Mouse (Mus musculus) hindbrain, embryonic 16.5 days (tissue): Measurements from ENCODE around the gene Sirt3. TPM values are rescaled to one million over a fixed set of nuclear protein-coding genes. Genes with fewer than 3 reads are reported as not detected.

Source experiments
- ATAC-seq: fragments of 200-750 bp; cut with Nextera tagmentation; 2 replicates; pipeline ENCODE4 v1.8.0; 2017; ENCODE audit warnings: moderate TSS enrichment, moderate library complexity
- H3K27ac ChIP-seq: fragments of 300-500 bp; sonication (generic); 2 replicates; pipeline ENCODE4 v1.5.1; 2014; ENCODE audit warnings: low read depth, mild to moderate bottlenecking, control low read depth, low read length, moderate library complexity
- H3K27me3 ChIP-seq: fragments of 300-500 bp; sonication (generic); replicated peaks from 2 replicates; pipeline ENCODE4 v1.6.1; 2014; ENCODE audit warnings: low read length; ENCODE audit not compliant: control insufficient read depth, insufficient read depth
- H3K36me3 ChIP-seq: fragments of 300-500 bp; sonication (generic); 2 replicates; pipeline ENCODE4 v1.6.1; 2014; ENCODE audit warnings: mild to moderate bottlenecking, low read length, moderate library complexity, mixed read lengths; ENCODE audit not compliant: control insufficient read depth, insufficient read depth
- H3K4me1 ChIP-seq: fragments of 300-500 bp; sonication (generic); 2 replicates; pipeline ENCODE4 v1.6.1; 2014; ENCODE audit warnings: low read depth, low read length; ENCODE audit not compliant: control insufficient read depth, insufficient read depth
- H3K4me2 ChIP-seq: fragments of 300-500 bp; sonication (generic); 2 replicates; pipeline ENCODE4 v1.6.1; 2014; ENCODE audit warnings: mild to moderate bottlenecking, low read length, control low read depth, moderate library complexity
- H3K4me3 ChIP-seq: fragments of 300-500 bp; sonication (generic); 2 replicates; pipeline ENCODE4 v1.5.1; 2014; ENCODE audit warnings: mild to moderate bottlenecking, low read length, control low read depth, moderate library complexity
- H3K9ac ChIP-seq: fragments of 300-500 bp; sonication (generic); 2 replicates; pipeline ENCODE4 v1.6.1; 2014; ENCODE audit warnings: low read depth, mild to moderate bottlenecking, control low read depth, low read length, moderate library complexity
- H3K9me3 ChIP-seq: fragments of 300-500 bp; sonication (generic); 2 replicates; pipeline ENCODE4 v1.6.1; 2014; ENCODE audit warnings: mild to moderate bottlenecking, low read length, moderate library complexity; ENCODE audit not compliant: control insufficient read depth
- WGBS: fragments of 180-500 bp; shearing (Covaris S2); extraction: QIAGEN DNeasy Blood & Tissue Kit; methylation state at CpG from one replicate; pipeline ENCODE4 v1.1.7; 2014; 5-methylcytosine and 5-hydroxymethylcytosine counted together
- polyA plus RNA-seq: library from polyadenylated mRNA; unstranded; fragments of >200 nt; fragmentation: Nextera tagmentation; extraction: Ambion mirVana; gene quantifications from 2 replicates; pipeline ENCODE4 v1.2.1, GENCODE M21; 2015

Sirt3 gene
- 60.8 and 70.6 TPM in 2 replicates for polyA plus RNA-seq

GRCm38 (mm10) chr7:140881696-140882468 lies at the start of gene Sirt3, which contains the start of gene Psmd13:
Gene Sirt3, minus strand, starts transcription at chr7:140882309.
Gene Psmd13, plus strand, starts transcription at chr7:140881968.
- peaks cover 13% of the 10 kb centered on the region for H3K4me1 ChIP-seq
- H3K4me2 ChIP-seq = peak within 1 kb of the TSS; percentile 79
- H3K9me3 ChIP-seq = no peaks in the 10 kb centered on the region
- H3K36me3 ChIP-seq = peaks cover 8% of the 10 kb centered on the region; the same call in 1 of the 2 replicates
- peak within 1 kb of the TSS; percentile 99 for H3K4me3 ChIP-seq
- H3K27me3 ChIP-seq = no peaks in the 10 kb centered on the region
- H3K9ac ChIP-seq = peak within 1 kb of the TSS; percentile 93
- ATAC-seq = peak; percentile 96
- WGBS = under 1% methylated on average over 54 of the region's 59 CpGs
- peak within 1 kb of the TSS; percentile 74 for H3K27ac ChIP-seq

DNA sequence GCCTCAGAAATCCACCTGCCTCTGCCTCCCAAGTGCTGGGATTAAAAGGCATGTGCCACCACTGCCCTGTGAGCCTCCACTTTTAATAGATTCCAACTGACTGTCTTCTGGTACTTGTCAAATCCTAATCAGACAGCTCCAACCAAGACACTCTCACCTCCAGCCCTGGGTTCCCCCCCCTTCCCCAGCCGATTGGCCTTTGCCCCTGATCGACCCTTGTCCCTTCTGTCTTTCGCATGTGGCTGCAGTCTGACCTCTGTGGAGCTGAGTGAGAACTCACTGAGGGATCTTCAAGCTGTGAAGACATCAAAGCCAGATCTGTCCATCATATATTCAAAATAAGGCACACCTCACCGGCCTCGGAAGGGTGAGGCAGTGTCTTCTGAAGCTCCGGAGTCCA lies 45.1 kb upstream of the Sirt3 start:
- H3K27me3 ChIP-seq = peaks cover 22% of the 10 kb centered on the region
- ATAC-seq = no peak
- H3K4me3 ChIP-seq = no peak overlapping the region
- H3K4me1 ChIP-seq = peaks cover 12% of the 10 kb centered on the region
- H3K9me3 ChIP-seq = no peaks in the 10 kb centered on the region
- no peak overlapping the region for H3K27ac ChIP-seq
- WGBS = 86% methylated on average over 6 of the region's 6 CpGs
- H3K36me3 ChIP-seq = no peaks in the 10 kb centered on the region
- no peak overlapping the region for H3K4me2 ChIP-seq
- no peak overlapping the region for H3K9ac ChIP-seq

GRCm38 (mm10) chr7:140923070-140923775 lies 41.1 kb upstream of the Sirt3 start:
- H3K36me3 ChIP-seq = no peaks in the 10 kb centered on the region
- 20% methylated on average over 30 of the region's 30 CpGs for WGBS
- peaks cover 52% of the 10 kb centered on the region for H3K27me3 ChIP-seq
- no peaks in the 10 kb centered on the region for H3K9me3 ChIP-seq
- peak; percentile 72 for ATAC-seq
- peaks cover 18% of the 10 kb centered on the region for H3K4me1 ChIP-seq
- peak overlapping the region; percentile 98 for H3K4me2 ChIP-seq
- peak overlapping the region; percentile 58 for H3K9ac ChIP-seq
- peak overlapping the region; percentile 50 for H3K4me3 ChIP-seq
- no peak overlapping the region for H3K27ac ChIP-seq

DNA sequence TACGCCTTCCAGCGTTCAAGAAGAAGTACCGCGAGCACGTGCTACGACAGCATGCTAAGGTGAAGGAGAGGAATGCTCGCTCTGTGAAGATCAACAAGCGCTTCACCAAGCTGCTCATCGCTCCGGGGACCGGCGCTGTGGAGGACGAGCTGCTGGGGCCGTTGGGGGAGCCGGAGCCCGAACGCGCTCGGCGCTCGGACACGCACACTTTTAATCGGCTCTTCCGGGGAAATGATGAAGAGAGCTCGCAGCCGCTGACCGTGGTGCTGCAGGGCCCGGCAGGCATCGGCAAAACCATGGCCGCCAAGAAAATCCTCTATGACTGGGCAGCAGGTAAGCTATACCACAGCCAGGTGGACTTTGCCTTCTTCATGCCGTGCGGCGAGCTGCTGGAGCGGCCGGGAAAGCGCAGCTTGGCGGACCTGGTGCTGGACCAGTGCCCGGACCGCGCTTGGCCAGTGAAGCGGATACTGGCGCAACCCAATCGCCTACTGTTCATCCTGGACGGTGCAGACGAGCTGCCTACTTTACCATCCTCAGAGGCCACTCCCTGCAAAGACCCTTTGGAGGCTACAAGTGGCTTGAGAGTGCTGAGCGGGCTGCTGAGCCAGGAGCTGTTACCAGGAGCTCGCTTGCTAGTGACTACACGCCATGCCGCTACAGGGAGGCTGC lies 40.4 kb upstream of the Sirt3 start:
- H3K27ac ChIP-seq = no peak overlapping the region
- ATAC-seq = peak; percentile 71
- no peaks in the 10 kb centered on the region for H3K36me3 ChIP-seq
- H3K9me3 ChIP-seq = no peaks in the 10 kb centered on the region
- H3K4me3 ChIP-seq = peak overlapping the region; percentile 50
- peaks cover 53% of the 10 kb centered on the region for H3K27me3 ChIP-seq
- H3K4me1 ChIP-seq = peaks cover 18% of the 10 kb centered on the region
- WGBS = under 1% methylated on average over 49 of the region's 49 CpGs
- peak overlapping the region; percentile 58 for H3K9ac ChIP-seq
- peak overlapping the region; percentile 98 for H3K4me2 ChIP-seq

GRCm38 (mm10) chr7:140921225-140921975 lies 39.3 kb upstream of the Sirt3 start:
- Histone ChIP-seq H3K4me3 (no peak overlapping the region), H3K4me1 (peaks cover 18% of the 10 kb centered on the region), H3K36me3 (no peaks in the 10 kb centered on the region), H3K9ac (no peak overlapping the region), H3K27ac (no peak overlapping the region), H3K27me3 (peaks cover 53% of the 10 kb centered on the region), H3K4me2 (peak overlapping the region; percentile 98), H3K9me3 (no peaks in the 10 kb centered on the region)
- 30% methylated on average over 22 of the region's 22 CpGs for WGBS
- no peak for ATAC-seq

GRCm38 (mm10) chr7:140920418-140921029 lies 38.4 kb upstream of the Sirt3 start, which contains the start of gene Nlrp6:
Gene Nlrp6, plus strand, starts transcription at chr7:140920902.
- H3K36me3 ChIP-seq = no peaks in the 10 kb centered on the region
- H3K27ac ChIP-seq = no peak within 1 kb of the TSS
- no peak within 1 kb of the TSS for H3K4me3 ChIP-seq
- H3K9me3 ChIP-seq = no peaks in the 10 kb centered on the region
- no peak within 1 kb of the TSS; the same call in 1 of the 2 replicates for H3K9ac ChIP-seq
- H3K4me1 ChIP-seq = peaks cover 18% of the 10 kb centered on the region
- 81% methylated on average over 8 of the region's 8 CpGs for WGBS
- peaks cover 53% of the 10 kb centered on the region for H3K27me3 ChIP-seq
- no peak for ATAC-seq
- peak within 1 kb of the TSS; percentile 98; the same call in 1 of the 2 replicates for H3K4me2 ChIP-seq

GRCm38 (mm10) chr7:140919911-140920310 lies 37.8 kb upstream of the Sirt3 start:
- Histone ChIP-seq H3K36me3 (no peaks in the 10 kb centered on the region), H3K4me2 (no peak overlapping the region), H3K4me1 (peaks cover 18% of the 10 kb centered on the region), H3K27ac (no peak overlapping the region), H3K9me3 (no peaks in the 10 kb centered on the region), H3K27me3 (peaks cover 53% of the 10 kb centered on the region), H3K9ac (no peak overlapping the region), H3K4me3 (no peak overlapping the region)
- ATAC-seq = no peak
- WGBS = 78% methylated on average over 4 of the region's 4 CpGs

DNA sequence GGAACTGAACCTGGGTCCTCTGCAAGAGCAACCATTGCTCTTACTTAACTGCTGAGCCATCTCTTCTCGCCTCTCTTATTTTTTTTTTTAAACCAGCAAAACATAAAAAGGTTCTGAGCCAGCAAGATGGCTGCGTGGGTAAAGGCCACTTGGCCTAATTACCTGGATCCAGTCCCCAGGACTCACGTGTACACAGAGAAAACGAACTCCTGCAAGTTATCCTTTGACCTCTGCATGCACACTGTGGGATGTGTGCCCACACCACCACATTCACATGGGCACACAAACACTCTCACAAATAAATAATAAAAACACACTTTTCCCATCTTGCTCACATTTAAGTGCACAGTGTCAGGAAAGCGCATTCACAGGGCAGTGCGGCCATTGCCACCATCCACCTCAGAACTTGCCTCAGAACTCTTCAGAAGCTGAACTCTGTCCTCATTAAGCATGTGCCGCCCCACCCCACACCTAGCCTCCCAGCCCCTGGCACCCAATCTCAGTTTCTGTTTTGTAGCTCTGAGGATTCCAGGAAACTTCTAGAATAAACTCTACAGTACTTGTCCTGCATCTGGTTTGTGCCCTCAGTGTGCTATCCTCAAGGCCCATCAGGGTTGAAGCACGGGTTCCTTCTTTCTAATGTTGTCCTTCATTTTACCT lies 32.1 kb upstream of the Sirt3 start:
- Histone ChIP-seq H3K27ac (no peak overlapping the region), H3K9me3 (no peaks in the 10 kb centered on the region), H3K36me3 (no peaks in the 10 kb centered on the region), H3K27me3 (peaks cover 4% of the 10 kb centered on the region), H3K9ac (no peak overlapping the region), H3K4me3 (no peak overlapping the region), H3K4me1 (no peaks in the 10 kb centered on the region), H3K4me2 (no peak overlapping the region)
- no peak for ATAC-seq
- WGBS = 85% methylated on average over 8 of the region's 8 CpGs
